Mouse (Mus musculus): Measurements from ENCODE around the gene Rmdn3.

The Rmdn3 gene

GRCm38 (mm10) chr2:119156681-119157572, at the start of gene Rmdn3:
TSS of gene Rmdn3 (minus strand) at chr2:119157034.
- peak; percentile 94 for DNase-seq (ENCODE audit: low read depth, low spot score)

GRCm38 (mm10) chr2:119203871-119204460, 47.1 kb upstream of the Rmdn3 start:
- no peak for DNase-seq (ENCODE audit: low read depth, low spot score)

- no peak for DNase-seq (ENCODE audit: low read depth, low spot score)
Measured at GRCm38 (mm10) chr2:119202914-119203453, 46.1 kb upstream of the Rmdn3 start.

GRCm38 (mm10) chr2:119198934-119199333, 42.1 kb upstream of the Rmdn3 start:
- DNase-seq (ENCODE audit: low read depth, low spot score) = no peak

GRCm38 (mm10) chr2:119198049-119198448, 41.2 kb upstream of the Rmdn3 start:
- no peak for DNase-seq (ENCODE audit: low read depth, low spot score)

GRCm38 (mm10) chr2:119197493-119197892, 40.7 kb upstream of the Rmdn3 start:
- DNase-seq (ENCODE audit: low read depth, low spot score) = no peak

GRCm38 (mm10) chr2:119196316-119197108, 39.7 kb upstream of the Rmdn3 start:
- DNase-seq (ENCODE audit: low read depth, low spot score) = no peak

GRCm38 (mm10) chr2:119194140-119194539, 37.3 kb upstream of the Rmdn3 start:
- DNase-seq (ENCODE audit: low read depth, low spot score) = no peak

- DNase-seq (ENCODE audit: low read depth, low spot score) = no peak
Measured at GRCm38 (mm10) chr2:119190969-119191368, 34.1 kb upstream of the Rmdn3 start.

GRCm38 (mm10) chr2:119189029-119189710, 32.3 kb upstream of the Rmdn3 start:
- DNase-seq (ENCODE audit: low read depth, low spot score) = peak; percentile 73

GRCm38 (mm10) chr2:119182914-119183313, 26.1 kb upstream of the Rmdn3 start:
- no peak for DNase-seq (ENCODE audit: low read depth, low spot score)

GRCm38 (mm10) chr2:119177384-119177939, 20.6 kb upstream of the Rmdn3 start:
- no peak for DNase-seq (ENCODE audit: low read depth, low spot score)

GRCm38 (mm10) chr2:119176761-119177160, 19.9 kb upstream of the Rmdn3 start:
- peak; percentile 37 for DNase-seq (ENCODE audit: low read depth, low spot score)

- no peak for DNase-seq (ENCODE audit: low read depth, low spot score)
Measured at GRCm38 (mm10) chr2:119175614-119176013, 18.8 kb upstream of the Rmdn3 start.

GRCm38 (mm10) chr2:119174866-119175265, 18.0 kb upstream of the Rmdn3 start:
- DNase-seq (ENCODE audit: low read depth, low spot score) = no peak

GRCm38 (mm10) chr2:119173991-119174651, 17.3 kb upstream of the Rmdn3 start, which contains the start of gene Gm14137:
TSS of gene Gm14137 (plus strand) at chr2:119174509.
- DNase-seq (ENCODE audit: low read depth, low spot score) = no peak

- DNase-seq (ENCODE audit: low read depth, low spot score) = no peak
Measured at GRCm38 (mm10) chr2:119172862-119173576, 16.2 kb upstream of the Rmdn3 start.

GRCm38 (mm10) chr2:119172446-119172845, 15.6 kb upstream of the Rmdn3 start:
- no peak for DNase-seq (ENCODE audit: low read depth, low spot score)

GRCm38 (mm10) chr2:119171574-119171973, 14.7 kb upstream of the Rmdn3 start:
- DNase-seq (ENCODE audit: low read depth, low spot score) = no peak

GRCm38 (mm10) chr2:119170282-119170681, 13.4 kb upstream of the Rmdn3 start:
- no peak for DNase-seq (ENCODE audit: low read depth, low spot score)
